Mouse (Mus musculus) ES-Bruce4 (cell line): ENCODE measurements around the gene Prpf19.

Source experiments
- CTCF ChIP-seq: IDR thresholded peaks from one replicate; pipeline ENCODE4 v1.8.1; 2011; ENCODE audit warnings: low read depth, low read length
- POLR2A ChIP-seq: IDR thresholded peaks from one replicate; pipeline ENCODE4 v1.8.1; 2011; ENCODE audit warnings: low read length; ENCODE audit not compliant: insufficient read depth

DNA sequence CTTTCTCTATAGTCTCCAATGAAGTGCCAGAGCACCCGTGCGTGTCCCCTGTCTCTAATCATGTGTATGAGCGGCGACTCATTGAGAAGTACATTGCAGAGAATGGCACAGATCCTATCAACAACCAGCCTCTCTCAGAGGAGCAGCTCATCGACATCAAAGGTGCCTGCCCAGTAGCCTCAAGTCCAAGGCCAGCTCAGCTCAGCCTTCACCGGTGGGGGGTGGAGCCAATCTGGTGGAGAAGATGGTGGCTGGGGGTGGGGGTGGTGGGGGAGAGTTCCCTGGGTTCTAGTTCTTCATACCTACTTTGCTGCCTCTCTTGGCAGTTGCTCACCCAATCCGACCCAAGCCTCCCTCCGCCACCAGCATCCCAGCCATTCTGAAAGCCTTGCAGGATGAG lies 2.5 kb downstream of the Prpf19 start:
- TF ChIP-seq CTCF (no peak), POLR2A (no peak)
